Mouse (Mus musculus) neural tube, embryonic 11.5 days (tissue): Measurements from ENCODE around the gene Gm813. TPM values are rescaled to one million over a fixed set of nuclear protein-coding genes. Genes with fewer than 3 reads are reported as not detected.
"Not testable (repeated sequence)": the region's sequence is repeated elsewhere in the genome, so short reads cannot be mapped to it uniquely, and the experiment has no call there.

Source experiments
- ATAC-seq: fragments of 200-750 bp; cut with Nextera tagmentation; 2 replicates; pipeline ENCODE4 v1.8.0; 2017; ENCODE audit warnings: moderate number of reproducible peaks, mild to moderate bottlenecking, moderate TSS enrichment, moderate library complexity; ENCODE audit not compliant: insufficient read depth, low FRiP score, low TSS enrichment
- DNase-seq: peaks from one replicate; pipeline ENCODE4 v3.0.0-alpha.2; 2015; ENCODE audit warnings: low spot score
- H3K27ac ChIP-seq: fragments of 300-500 bp; sonication (generic); 2 replicates; pipeline ENCODE4 v1.5.1; 2014; ENCODE audit warnings: low read depth, mild to moderate bottlenecking, low read length
- H3K27me3 ChIP-seq: fragments of 300-500 bp; sonication (generic); 2 replicates; pipeline ENCODE4 v1.6.1; 2014; ENCODE audit warnings: mild to moderate bottlenecking, low read length, mixed read lengths; ENCODE audit not compliant: control insufficient read depth, insufficient read depth
- H3K36me3 ChIP-seq: fragments of 300-500 bp; sonication (generic); 2 replicates; pipeline ENCODE4 v1.6.1; 2014; ENCODE audit warnings: mild to moderate bottlenecking, low read length, moderate library complexity, mixed read lengths; ENCODE audit not compliant: control insufficient read depth, insufficient read depth
- H3K4me1 ChIP-seq: fragments of 300-500 bp; sonication (generic); 2 replicates; pipeline ENCODE4 v1.6.1; 2014; ENCODE audit warnings: low read length, mixed read lengths; ENCODE audit not compliant: control insufficient read depth, insufficient read depth
- H3K4me2 ChIP-seq: fragments of 300-500 bp; sonication (generic); 2 replicates; pipeline ENCODE4 v1.6.1; 2014; ENCODE audit warnings: low read depth, mild to moderate bottlenecking, moderate library complexity
- H3K4me3 ChIP-seq: fragments of 300-500 bp; sonication (generic); 2 replicates; pipeline ENCODE4 v1.5.1; 2014; ENCODE audit warnings: low read depth, low read length
- H3K9ac ChIP-seq: fragments of 300-500 bp; sonication (generic); 2 replicates; pipeline ENCODE4 v1.6.1; 2014; ENCODE audit warnings: mild to moderate bottlenecking, low read length
- H3K9me3 ChIP-seq: fragments of 300-500 bp; sonication (generic); 2 replicates; pipeline ENCODE4 v1.6.1; 2016; ENCODE audit warnings: low read length; ENCODE audit not compliant: control insufficient read depth
- WGBS: fragments of 180-500 bp; shearing (Covaris S2); extraction: QIAGEN DNeasy Blood & Tissue Kit; methylation state at CpG from one replicate; pipeline ENCODE4 v1.1.7; 2014; 5-methylcytosine and 5-hydroxymethylcytosine counted together
- polyA plus RNA-seq: library from polyadenylated mRNA; unstranded; fragments of >200 nt; fragmentation: Nextera tagmentation; extraction: Ambion mirVana; gene quantifications from 2 replicates; pipeline ENCODE4 v1.2.1, GENCODE M21; 2014

Gm813 gene
- not detected in 2 replicates for polyA plus RNA-seq

DNA sequence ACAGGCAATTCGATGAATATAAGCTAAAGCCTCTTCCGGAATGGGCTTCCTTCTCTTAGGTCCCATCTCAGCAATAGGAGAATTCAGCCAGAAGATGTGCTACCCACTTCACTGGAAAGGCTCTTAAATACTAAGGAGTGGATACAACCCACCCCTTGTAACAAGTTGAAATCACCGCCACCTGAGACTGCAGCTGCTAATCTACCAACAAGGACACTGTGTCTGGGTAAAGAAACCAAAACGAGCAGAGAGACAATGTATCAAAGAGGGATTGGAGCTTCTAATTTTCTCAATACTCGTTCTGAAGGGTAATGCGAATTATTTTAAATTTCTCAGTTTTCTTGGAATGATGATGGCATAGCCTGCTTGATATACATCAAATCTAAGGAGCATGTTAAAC lies at the start of gene Gm813:
Gm813 (minus strand) TSS at position 101 of the 400 bp plus-strand sequence.
- WGBS: 92% methylated on average over 6 of the region's 6 CpGs
- no peak for ATAC-seq
- Histone ChIP-seq H3K4me2 (no peak within 1 kb of the TSS), H3K9ac (no peak within 1 kb of the TSS), H3K9me3 (no peaks in the 10 kb centered on the region), H3K27ac (no peak within 1 kb of the TSS), H3K4me3 (no peak within 1 kb of the TSS), H3K4me1 (no peaks in the 10 kb centered on the region), H3K27me3 (no peaks in the 10 kb centered on the region), H3K36me3 (no peaks in the 10 kb centered on the region)
- DNase-seq: no peak

DNA sequence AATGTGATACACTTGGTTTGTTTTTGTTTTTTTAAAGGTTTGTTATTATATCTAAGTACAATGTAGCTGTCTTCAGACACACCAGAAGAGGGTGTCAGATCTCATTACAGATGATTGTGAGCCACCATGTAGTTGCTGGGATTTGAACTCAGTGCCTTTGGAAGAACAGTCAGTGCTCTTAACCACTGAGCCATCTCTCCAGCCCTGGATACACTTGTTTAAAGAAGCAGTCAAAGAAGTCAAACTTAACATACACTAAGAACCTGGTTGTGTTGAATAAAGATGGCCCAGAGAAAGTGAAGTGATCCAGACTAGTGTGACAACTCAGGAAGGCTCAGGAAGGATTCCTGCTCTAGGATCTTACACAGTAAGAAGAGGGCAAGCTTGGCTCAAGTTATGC lies 48.4 kb upstream of the Gm813 start:
- not testable (repeated sequence) for H3K4me1 ChIP-seq, H3K4me3 ChIP-seq, ATAC-seq, H3K4me2 ChIP-seq, H3K9ac ChIP-seq, H3K36me3 ChIP-seq, H3K27ac ChIP-seq, DNase-seq, H3K9me3 ChIP-seq, H3K27me3 ChIP-seq

DNA sequence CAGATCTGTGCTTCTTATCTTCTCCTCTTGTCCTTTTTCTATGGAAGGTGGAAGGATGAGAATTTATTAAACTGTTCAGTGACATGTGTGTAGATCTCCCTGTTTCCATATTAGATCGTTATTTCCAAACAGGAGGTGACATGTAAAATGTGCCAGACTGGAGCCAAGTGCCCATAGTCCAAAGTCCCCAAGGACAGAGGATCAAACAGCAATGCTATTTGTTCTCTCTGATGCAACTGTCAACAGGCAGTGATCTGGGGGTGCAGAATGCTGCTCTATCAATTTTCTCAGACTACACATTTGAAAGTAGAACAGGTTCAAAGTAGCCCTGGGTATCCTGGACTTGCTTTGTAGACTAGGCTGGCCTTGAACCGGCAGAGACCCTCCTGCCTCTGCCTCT lies 47.0 kb upstream of the Gm813 start:
- no peaks in the 10 kb centered on the region for H3K36me3 ChIP-seq
- no peak overlapping the region for H3K27ac ChIP-seq
- ATAC-seq (no peak), DNase-seq (no peak)
- 97% methylated on average over 2 of the region's 2 CpGs for WGBS
- no peaks in the 10 kb centered on the region for H3K9me3 ChIP-seq
- no peaks in the 10 kb centered on the region for H3K27me3 ChIP-seq
- H3K4me2 ChIP-seq: no peak overlapping the region
- no peak overlapping the region for H3K9ac ChIP-seq
- H3K4me1 ChIP-seq: no peaks in the 10 kb centered on the region
- H3K4me3 ChIP-seq: no peak overlapping the region

DNA sequence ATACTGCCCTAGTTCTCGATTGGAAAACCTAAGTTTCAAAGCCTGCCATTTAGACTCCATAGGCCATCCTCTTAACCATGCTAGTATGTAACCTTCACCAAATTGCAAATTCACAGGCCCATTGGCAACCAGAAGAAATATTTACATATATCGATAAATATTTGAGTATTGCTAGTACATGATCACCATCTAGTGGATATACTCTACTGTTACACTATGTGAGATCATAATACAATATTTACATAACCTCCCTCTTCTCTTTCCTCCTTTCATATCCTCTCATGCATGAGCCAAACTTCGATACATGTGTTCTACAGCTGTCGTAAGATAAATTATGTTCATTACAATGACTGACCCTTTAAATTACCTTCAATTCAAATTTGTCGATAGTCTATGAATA lies 46.2 kb upstream of the Gm813 start:
- no peaks in the 10 kb centered on the region for H3K4me1 ChIP-seq
- no peak overlapping the region for H3K9ac ChIP-seq
- H3K36me3 ChIP-seq: no peaks in the 10 kb centered on the region
- peak; percentile 35; the same call in 1 of the 2 replicates for ATAC-seq
- H3K4me3 ChIP-seq: no peak overlapping the region
- no peak for DNase-seq
- H3K4me2 ChIP-seq: no peak overlapping the region
- no peaks in the 10 kb centered on the region for H3K9me3 ChIP-seq
- no peak overlapping the region for H3K27ac ChIP-seq
- WGBS: 71% methylated on average over 5 of the region's 5 CpGs
- H3K27me3 ChIP-seq: no peaks in the 10 kb centered on the region

DNA sequence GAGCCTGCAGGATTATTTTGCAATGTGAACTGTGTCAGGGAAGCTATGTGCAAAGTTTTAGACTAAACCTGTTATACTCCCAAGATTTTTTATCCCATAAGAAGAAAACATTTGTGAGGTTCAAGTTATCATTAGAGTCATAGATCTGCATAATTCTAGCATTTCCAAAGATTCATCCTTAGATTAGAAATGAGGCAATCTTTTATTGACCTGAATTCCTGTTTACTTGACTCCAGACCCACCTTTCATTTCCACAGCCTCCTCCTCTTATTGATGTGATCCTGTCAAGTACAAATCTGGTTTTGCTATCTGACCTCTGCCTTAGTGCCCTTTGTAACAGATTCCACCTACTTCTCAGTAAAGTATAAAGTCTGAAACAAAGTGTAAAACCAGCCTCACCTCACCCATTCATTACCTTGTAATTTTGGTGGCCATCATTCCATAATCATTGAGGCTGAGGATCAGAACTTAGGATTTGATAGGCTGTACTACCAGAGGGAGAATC lies 45.6 kb upstream of the Gm813 start:
- Histone ChIP-seq H3K9me3 (no peaks in the 10 kb centered on the region), H3K4me1 (no peaks in the 10 kb centered on the region), H3K9ac (no peak overlapping the region), H3K4me2 (no peak overlapping the region), H3K36me3 (no peaks in the 10 kb centered on the region), H3K27me3 (no peaks in the 10 kb centered on the region), H3K4me3 (no peak overlapping the region), H3K27ac (no peak overlapping the region)
- DNase-seq: no peak
- no peak for ATAC-seq

DNA sequence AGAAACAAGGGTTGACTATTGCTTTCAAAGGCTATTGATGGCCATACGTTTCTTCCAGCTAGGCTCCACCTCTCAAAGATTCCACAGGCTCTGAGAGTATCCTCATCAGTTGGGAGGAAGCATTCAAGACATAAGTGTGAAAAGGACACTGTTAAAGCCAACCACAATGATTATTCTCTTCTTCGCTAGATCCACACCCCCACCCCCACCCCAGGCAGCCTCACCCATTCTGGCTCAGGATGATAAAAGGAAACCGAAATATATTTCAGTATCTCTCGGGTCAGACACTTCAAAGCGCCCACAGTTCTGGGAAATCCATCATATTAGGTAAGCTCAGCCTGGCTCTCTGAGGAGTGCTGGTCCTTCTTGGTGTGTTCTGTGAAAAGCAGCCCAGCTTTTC lies 45.0 kb upstream of the Gm813 start:
- Histone ChIP-seq H3K4me1 (no peaks in the 10 kb centered on the region), H3K4me3 (no peak overlapping the region), H3K9me3 (no peaks in the 10 kb centered on the region), H3K36me3 (no peaks in the 10 kb centered on the region), H3K9ac (no peak overlapping the region), H3K27me3 (no peaks in the 10 kb centered on the region), H3K4me2 (no peak overlapping the region), H3K27ac (no peak overlapping the region)
- WGBS: 72% methylated on average over 5 of the region's 5 CpGs
- ATAC-seq (no peak), DNase-seq (no peak)

DNA sequence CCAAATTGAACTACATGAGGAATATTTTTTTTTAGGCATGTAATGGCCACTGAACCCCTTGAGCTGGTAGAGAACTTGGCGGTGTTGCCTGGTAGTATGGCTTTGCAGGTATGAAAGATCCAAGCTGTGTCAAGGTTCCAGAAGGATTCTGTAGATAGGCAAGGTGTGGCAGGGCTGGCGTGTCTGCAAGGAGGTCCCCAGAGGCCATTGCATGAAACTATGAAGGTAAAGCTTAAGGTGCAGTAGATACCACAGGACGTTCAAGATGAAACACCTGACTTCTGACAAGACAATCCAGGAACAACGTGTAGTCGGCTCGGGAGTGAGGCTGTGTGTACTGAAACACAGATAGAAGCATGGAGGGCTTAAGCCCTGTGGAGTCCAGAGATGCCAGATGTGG lies 41.9 kb upstream of the Gm813 start:
- Histone ChIP-seq H3K4me3 (no peak overlapping the region), H3K4me2 (no peak overlapping the region), H3K4me1 (no peaks in the 10 kb centered on the region), H3K27me3 (no peaks in the 10 kb centered on the region), H3K36me3 (no peaks in the 10 kb centered on the region), H3K9ac (no peak overlapping the region), H3K9me3 (no peaks in the 10 kb centered on the region), H3K27ac (no peak overlapping the region)
- 84% methylated on average over 6 of the region's 6 CpGs for WGBS
- ATAC-seq (no peak), DNase-seq (no peak)

DNA sequence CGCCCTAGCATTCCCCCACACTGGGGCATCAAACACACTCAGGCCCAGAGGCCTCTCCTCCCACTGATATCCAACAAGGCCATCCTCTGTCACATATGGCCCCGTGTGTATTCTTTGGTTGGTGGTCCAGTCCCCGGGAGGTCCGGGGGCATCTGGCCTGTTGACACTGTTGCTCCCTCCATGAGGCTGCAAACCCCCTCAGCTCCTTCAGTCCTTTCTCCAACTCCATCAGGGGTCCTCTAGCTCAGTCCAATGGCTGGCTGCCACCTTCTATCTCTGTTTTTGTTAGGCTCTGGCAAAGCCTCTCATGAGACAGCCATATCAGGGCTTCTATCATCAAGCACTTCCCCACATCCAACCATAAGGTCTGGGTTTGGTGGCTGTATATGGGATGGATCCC lies 39.7 kb upstream of the Gm813 start:
- no peak overlapping the region for H3K4me2 ChIP-seq
- no peak overlapping the region for H3K4me3 ChIP-seq
- no peaks in the 10 kb centered on the region for H3K36me3 ChIP-seq
- no peak for ATAC-seq
- no peak overlapping the region for H3K27ac ChIP-seq
- WGBS: 94% methylated on average over 4 of the region's 4 CpGs
- H3K4me1 ChIP-seq: no peaks in the 10 kb centered on the region
- no peak overlapping the region for H3K9ac ChIP-seq
- no peak for DNase-seq
- H3K9me3 ChIP-seq: no peaks in the 10 kb centered on the region
- no peaks in the 10 kb centered on the region for H3K27me3 ChIP-seq

DNA sequence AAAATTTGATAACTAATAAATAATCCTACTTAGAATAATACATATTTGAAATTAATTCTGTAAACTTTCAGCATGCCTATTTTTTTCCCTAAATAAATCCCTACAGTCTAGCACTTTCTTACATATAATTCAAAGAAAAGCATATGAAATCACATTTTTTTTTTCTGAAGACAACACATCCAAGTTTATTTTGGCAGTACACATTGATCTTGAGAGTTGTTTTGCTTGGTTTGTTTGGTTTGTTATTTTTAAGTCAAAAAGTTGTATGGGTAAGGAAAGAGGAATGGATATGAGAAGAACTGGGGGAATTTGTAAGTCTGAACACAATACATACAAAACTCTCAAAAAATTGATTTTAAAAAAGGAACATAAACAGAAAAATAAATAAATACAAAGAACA lies 39.0 kb upstream of the Gm813 start:
- no peak for ATAC-seq
- Histone ChIP-seq H3K4me1 (no peaks in the 10 kb centered on the region), H3K36me3 (no peaks in the 10 kb centered on the region), H3K9ac (no peak overlapping the region), H3K4me2 (no peak overlapping the region), H3K27ac (no peak overlapping the region), H3K9me3 (no peaks in the 10 kb centered on the region), H3K4me3 (no peak overlapping the region), H3K27me3 (no peaks in the 10 kb centered on the region)
- DNase-seq: no peak
